Mouse (Mus musculus): Measurements from ENCODE around the gene Susd1.
A peak's percentile ranks its signal among the peaks of the same experiment; 100 is the strongest.

The Susd1 gene

DNA sequence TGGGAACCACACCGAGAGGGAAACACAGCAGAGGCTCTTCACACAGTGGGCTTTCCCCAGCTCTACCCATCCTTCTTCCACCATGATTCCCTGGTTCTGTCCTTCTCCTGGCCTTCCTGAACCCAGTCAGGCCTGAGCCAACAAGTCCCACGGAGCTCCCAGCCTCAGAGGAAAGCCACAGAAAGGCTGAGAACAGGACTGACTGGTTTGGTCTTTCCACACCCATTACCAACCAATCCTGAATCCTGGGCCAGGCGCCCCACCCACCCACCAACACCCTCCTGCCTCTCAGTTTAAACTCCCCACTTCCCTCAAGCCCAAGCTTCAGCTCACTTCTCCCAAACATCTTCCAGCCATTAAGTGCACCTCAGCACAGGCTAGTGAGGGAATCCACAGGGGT, 4.4 kb downstream of the Susd1 start:
- no peak for DNase-seq (ENCODE audit: low read depth, low spot score)

DNA sequence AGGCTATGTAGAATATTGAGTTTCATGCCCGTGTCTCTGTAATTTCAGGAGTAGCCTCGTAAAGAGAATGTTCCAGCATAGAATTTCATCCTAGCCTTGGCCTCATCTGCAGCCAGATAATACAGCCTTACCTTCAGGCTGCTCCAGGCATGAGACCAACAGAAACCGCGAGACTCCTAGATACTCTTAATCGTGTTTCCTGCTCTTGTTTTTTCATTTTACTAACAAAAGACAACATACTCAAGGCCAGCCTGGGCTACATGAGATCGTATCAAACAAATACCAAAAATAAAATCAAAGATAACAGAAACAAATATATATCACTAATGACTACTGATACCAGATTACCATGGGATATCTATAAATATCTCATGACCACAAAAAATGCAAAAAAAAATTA, 9.3 kb downstream of the Susd1 start:
- no peak for DNase-seq (ENCODE audit: low read depth, low spot score)

DNA sequence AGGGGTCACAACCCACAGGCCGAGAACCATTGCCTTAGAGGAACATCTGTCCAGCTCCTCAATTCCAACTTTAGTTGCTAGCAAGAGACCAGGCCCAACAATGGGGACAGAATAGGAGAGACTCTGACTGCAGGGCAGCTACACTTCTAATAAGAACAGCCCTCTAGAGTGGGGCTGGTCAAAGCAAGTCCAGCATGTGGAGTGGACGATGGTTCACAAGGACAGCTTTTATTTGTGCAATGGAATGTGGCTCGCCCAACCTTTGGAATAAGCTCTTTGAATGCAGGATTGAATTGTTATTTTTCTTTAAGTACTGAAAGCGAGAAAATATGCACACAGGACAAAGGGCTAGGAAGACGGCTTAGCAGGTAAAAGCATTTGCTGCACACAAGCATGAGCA, 12.0 kb downstream of the Susd1 start:
- no peak for DNase-seq (ENCODE audit: low read depth, low spot score)

DNA sequence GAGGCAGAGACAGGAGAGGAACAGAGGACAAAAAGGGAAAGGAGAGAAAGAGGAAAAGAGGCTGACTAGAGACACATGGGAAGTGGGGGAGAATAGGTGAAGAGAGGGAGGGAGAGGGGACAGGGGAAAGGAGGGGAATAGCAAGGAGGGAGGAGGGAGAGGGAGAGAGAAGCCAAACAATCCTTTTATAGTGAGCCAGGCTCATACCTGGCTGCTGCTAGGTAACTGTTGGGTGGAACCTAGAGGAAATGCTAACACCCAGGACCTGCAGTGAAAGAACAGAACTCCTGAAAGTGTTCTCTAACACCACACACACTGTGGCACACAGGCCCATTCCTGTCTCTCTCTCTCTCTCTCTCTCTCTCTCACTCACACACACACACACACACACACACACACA, 15.6 kb downstream of the Susd1 start:
- DNase-seq (ENCODE audit: low read depth, low spot score) = no peak

DNA sequence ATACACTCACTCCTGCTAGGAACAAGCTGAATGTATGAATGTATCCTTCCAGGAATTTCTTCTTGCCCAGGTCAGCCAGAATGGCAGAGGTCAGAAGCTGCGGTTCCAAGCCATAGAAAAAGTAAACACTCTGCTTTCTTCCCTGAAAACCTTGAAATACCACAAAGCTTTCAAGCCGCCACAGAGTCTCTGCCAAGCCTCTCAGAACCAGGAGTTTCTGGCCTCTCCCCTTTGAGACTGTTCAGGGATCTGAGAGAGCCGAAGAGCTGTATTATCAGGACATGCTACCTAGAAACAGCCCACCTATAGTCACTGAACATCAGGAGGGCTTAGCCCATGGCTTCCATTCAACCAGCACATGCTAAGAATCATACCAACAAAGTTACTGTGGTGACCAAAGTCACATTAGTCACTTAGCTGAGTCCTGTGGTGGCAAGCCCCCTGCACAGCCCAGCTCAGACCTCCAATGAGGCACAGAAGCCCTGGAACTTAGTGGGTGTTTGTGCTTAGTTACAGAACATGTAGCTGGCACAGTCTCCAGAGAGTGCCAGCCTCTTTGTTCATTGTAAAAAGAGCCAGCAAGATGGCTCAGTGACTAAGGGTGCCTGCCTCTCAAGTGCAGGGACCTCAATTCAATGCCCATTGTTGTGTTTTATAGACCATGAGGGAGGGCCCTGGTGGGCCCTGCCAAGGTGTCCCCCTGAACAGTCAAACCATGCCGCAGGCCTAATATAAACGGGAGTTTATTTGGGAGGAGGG, 16.2 kb downstream of the Susd1 start:
- DNase-seq (ENCODE audit: low read depth, low spot score) = peak; percentile 24

DNA sequence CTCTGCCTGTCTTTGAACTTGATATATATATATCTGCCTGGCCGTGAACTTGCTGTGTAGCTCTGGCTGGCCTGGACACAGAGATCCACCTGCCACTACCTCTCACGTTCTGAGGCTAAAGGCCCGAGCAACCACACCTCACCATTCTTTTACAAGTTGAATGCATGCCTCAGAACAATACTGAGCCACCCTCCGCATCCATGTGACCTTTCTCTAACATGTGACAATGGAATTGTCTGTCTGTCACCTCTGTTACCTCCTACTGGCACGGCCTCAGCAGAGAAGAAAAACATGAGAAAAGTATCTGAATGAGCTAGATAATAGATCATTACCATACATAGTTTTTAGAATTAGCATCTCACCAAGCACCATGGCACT, 17.1 kb downstream of the Susd1 start:
- no peak for DNase-seq (ENCODE audit: low read depth, low spot score)

DNA sequence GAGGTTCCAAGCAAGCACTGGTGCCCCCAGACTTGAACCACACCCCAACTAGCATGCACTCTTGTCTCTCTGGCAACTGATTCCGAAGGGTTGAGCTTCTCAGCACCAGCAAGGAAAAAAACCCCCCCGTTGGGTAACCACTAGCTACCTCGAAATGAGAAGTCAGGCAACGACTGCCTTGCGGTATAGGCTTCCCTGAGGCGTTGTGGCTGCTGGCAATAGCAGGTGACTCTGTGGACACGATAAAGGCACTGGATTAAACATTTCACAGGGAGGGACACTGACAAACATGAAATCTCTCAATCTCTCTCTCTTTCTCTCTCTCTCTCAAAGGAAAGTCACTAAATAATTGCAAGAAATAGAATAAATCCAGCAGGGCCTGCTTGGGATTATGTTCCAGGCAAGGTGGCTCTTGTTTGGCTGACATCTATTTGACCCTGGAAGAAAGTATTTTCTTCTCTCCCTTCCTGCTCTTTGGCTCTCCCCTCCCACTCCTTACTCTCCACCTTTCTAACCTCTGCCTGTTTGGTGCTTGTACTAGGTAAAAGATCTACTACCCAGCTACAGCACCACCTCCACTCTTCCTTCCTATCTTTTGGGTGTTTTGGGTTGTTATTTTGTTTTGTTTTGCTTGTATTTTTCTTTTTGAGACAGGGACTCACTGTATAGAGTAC, 17.6 kb downstream of the Susd1 start:
- DNase-seq (ENCODE audit: low read depth, low spot score) = no peak

DNA sequence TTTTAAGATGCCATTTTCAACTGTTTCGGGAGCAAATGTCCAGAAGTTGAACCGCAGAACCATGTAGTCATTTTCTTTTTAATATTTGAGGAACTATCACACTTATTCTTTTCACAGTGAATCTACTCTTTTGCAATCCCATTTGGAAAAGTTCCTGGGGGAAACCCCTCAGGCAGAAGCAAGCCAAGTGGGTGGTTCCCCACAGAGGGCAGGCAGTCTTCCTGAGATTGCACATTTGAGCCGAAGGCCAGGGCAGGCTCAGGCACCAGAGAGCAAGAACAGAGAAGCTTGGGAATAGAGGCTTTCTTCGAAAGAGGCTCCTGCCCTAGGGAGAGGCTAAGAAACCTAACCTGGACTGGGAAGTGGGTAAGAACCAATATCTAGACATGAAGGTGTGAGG, 19.2 kb downstream of the Susd1 start:
- no peak for DNase-seq (ENCODE audit: low read depth, low spot score)

DNA sequence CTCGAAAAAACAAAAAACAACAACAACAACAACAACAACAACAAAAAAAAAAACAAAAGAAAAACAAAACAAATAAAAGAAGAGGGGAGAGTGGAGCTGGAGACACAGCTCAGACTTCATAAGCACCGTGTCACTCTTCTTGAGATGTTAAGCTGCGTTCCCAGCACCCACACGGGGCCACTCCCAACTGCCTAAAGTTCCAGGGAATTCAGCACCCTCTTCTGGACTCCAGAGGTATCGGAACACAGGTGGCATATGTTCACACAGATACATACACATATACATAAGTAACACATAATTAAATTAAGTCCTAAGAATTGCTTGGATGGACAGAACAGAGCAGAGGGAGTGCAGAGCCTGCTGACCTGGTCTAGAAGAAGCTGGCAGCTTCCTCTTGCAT, 25.0 kb downstream of the Susd1 start:
- DNase-seq (ENCODE audit: low read depth, low spot score) = no peak

DNA sequence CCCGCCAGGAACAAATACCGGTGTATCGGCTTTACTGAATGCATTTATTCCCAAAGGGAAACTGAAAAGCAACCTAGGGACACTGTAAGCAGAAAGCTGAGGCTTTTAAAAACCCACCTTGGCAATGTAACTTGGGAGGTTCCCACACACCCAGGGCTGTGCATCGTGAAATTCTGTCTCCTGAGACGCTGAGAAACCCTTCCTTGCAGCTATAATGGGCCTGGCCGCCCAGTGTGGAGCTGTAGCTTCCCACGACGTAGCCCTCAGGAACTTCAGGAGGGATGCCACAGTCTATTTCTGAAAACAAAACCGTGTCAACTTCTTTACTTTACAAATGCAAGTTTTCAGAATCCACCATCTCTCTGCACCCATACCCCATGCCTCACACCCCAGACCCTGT, 27.3 kb downstream of the Susd1 start:
- DNase-seq (ENCODE audit: low read depth, low spot score) = peak; percentile 41

DNA sequence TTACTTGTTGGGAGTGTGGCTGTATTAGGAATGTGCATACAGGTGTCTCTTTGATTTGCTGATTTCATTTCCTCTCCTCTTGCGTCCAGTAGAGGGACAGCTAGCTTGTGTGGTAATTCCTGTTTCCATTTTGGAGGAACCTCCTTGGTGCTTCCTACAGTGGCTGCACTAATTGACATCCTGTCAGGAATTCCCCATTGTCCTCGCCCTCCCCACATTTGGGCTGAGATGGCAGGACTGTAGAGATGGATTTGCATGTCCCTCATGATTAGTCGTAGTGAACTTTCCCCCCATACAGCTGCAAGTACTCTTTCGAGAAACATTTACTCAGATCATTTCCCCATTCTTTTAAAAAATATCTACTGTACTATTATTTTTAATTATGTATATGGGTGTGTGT, 30.7 kb downstream of the Susd1 start:
- DNase-seq (ENCODE audit: low read depth, low spot score) = no peak

DNA sequence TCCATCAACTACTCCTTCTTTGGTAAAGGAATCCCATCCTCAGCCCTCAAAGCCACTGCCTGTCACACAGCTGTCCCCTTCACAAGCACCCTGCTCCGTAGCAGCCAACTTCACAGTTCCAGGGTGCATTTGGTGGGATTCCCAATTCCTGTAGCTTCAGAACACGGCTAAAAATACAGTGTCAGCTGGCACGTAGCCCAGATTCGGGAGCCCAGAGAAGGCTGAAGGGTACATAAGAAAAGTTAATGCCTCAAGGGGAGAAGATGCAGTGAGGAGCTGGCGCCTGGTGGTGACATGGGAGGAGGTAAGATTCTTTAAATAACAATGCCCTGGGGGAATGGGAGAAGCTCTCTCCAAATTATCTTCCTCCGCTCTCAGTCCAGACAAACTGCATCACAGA, 34.1 kb downstream of the Susd1 start:
- DNase-seq (ENCODE audit: low read depth, low spot score) = peak; percentile 89

DNA sequence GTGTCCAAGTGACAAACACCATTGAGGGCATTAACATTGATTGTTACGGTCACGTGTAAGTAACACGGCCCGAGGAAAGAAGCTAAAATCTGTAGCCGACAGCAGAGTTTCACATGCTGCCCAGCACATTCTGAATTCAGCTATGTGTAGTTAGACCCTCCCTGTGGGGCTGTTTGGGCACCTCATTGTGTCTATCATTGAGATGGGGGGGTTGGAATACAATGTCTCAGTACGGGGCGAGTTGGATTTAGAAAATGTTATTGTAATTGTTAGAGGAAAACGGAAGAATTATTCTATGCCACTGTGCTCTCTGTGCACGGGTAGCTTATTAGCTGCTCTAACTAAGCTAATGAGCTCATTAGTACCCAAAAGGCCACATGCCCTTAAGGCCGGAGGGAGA, 37.5 kb downstream of the Susd1 start:
- no peak for DNase-seq (ENCODE audit: low read depth, low spot score)

DNA sequence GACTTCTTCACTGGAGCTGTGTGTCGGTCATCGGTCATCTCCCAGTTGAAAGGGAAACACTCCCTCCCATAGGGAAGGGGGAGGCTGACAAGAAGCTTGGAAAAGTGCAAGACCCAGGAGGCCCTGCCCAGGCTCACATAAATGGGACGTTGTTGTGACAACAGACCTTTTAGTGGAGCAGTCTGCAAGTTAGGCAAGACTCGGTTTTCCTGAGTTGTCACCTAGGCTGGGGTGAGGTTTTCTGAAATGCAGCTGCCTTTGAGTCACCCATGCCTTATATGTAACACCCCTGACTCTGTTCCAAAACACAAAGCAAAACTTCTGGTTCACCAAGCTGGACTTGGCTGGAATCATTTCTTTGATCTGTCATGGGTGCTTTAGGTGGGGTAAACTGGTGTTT, 39.1 kb downstream of the Susd1 start:
- no peak for DNase-seq (ENCODE audit: low read depth, low spot score)

DNA sequence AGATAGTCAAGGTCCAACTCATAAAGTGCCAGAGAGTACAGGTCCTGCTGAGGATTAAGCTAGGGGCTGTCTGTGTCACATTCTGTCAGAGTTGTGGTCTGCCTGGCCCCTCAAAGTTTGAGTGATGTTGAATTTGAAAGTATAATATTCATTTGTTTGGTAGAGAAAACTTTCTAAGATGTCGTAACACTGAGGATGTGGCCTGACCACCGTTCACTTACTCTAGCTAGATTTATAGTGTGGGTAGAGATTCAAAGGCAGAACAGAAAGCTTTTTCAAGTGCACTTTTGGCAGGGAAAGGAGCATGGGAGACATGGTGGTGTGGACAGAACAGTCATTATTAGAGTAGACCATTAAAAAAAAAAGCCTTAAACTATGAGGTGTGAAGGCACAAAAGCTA, 42.9 kb downstream of the Susd1 start:
- DNase-seq (ENCODE audit: low read depth, low spot score) = no peak

DNA sequence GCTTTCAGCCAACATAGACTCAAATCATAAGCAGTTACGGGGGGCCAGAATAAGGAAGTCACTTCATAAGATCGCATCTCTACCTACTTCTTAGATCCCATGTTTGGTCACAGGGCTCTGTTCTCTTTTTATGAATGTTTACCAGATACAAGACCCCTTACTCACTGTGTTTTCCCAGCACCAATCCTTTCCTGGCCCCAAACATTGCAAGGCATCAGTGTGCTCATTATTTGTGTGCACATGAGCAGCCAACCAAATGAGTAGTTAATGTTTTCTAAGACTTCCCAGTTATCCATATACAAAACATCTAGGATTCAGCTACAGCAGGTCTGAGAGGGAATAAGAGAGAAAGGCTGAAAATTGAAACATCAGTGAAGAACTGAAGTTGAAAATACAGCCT, 44.3 kb downstream of the Susd1 start:
- DNase-seq (ENCODE audit: low read depth, low spot score) = no peak

DNA sequence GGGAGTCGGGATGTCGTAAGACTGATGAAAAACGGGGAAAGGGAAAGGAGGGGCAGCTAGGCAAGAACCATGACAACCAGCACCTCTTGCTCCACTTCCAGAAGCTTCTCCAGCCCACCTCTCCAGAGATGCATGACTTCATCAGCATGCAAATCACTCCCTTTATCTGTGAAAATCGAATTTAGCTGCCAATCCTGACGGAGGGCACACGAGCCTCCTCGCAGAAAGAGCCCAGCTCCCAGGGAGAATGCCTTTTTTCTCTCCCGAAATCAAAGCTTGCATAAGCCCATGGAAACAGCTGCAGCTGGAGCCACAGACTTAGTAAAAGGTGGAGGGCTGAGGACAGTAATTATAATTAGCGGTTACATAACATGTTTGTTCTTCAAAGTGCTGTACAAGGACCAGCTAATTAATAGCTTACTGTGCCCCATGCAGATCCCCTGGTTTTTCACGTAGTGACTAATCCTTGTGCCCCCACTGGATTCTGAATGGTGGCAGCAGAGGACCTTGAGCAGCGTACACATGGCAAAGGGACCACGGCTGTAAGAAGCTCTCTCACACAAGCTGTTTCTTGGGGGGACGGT, 49.9 kb downstream of the Susd1 start:
- DNase-seq (ENCODE audit: low read depth, low spot score) = peak; percentile 86

DNA sequence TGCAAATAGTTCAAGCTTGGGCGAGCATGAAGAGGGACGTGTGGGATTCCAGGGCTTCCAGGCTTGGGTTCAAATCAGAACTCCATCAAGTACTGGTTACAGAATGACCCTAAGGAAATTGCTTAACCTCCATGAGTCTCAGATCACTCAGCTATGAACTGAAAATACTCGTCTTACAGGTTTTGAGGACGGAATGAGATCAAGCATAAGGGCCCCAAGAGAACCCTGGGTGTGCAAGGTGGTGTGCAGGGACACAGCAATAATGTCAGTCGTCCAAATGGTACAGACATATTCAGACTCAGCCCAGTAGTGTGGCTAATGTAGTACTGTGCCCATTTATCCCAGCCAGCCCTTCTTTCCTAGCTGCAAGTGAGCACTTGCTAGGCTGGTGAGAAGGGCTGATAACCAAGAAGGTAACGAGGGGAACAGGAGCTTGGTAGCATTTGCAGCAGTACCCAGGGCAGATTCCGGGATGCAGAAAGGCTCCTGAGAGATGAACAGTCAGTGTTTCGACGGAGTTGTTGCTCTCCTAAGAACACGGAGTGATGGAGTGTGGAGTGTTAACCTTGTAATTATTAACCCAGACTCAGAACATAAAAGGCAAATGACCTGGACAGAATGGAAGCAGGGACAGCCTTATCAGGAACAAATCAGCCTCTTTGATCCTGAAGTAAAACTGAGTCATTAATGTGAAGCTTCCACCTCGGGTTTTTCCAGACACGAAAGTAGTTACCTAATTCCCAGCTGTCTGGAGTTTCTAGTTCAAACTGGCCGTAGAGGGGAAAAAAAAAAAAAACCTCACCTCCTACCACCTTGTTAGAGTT, 50.8 kb downstream of the Susd1 start:
- DNase-seq (ENCODE audit: low read depth, low spot score) = no peak

DNA sequence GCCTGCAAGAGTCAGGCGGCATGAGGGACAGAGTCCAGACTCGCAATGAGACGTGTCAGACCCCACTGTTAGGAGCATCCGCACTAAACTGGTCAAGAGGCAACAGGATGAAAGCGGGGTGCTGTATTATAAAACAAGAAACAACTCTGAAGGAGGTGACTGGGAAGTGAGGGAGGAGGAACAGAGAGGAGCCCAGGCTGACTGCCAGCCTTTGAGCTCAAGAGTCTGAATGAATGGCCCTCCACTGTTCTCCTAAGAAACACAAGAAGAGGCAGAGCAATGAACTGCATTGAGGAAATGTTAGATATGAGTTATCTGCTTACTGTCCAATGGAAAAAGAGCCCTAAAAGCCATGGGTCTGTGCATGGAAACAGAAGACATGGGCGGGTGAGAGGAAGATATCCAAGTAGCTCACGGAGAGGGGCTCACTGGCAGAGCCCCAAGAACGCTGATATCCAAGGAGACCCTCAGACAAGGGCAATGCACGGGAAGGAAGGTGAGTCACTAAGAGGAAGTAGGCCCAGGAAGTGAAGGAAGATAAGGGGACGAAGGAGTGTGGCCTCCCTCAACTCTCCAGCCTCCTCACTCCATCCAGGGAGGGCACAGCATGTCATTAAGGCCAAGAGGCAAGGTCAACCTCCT, 53.1 kb downstream of the Susd1 start:
- DNase-seq (ENCODE audit: low read depth, low spot score) = peak; percentile 68

DNA sequence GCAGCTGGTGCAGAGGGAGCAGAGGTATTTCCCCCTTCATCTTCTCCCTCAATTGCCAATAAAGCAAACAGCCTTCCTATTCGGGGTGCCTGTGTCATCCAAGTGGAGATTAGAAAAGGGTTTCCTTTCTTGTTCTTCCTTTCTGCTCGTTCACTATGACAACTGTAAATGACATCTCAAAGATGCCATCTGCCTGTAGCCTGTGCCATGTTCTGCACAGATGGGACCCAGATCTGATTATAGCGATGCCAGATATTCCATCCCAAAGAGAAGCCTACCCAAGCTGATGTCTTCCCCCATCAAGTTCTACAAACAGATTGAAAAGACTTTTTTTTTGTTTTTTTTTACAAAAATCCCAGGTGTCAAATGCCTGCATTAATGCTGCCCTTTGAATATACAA, 54.6 kb downstream of the Susd1 start:
- peak; percentile 92 for DNase-seq (ENCODE audit: low read depth, low spot score)

DNA sequence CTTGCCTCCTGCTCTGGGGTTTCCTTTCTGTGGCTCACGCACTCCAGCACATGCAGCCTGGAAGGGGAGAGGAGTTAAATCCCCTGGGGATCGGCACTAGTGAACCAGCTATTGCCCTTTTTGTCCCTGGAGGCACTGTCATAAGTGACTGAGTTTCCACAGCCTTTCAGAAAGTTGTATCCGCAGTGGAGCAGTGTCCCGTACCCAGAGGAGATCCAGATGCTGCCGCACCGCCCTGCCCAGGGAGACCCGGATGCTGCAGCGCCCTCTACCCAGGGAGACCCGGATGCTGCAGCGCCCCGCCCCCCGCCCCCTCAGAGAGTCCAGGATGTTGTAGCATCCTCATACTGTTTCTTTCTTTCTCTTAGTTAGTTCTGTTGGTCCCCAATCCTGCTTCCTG, 56.3 kb downstream of the Susd1 start:
- DNase-seq (ENCODE audit: low read depth, low spot score) = peak; percentile 25
